Mouse (Mus musculus) hindbrain, postnatal 0 days (tissue): ENCODE data around the gene Paf1. TPM values are rescaled to one million over a fixed set of nuclear protein-coding genes. Genes with fewer than 3 reads are reported as not detected.
A peak's percentile ranks its signal among the peaks of the same experiment; 100 is the strongest.

Experiments
- ATAC-seq: fragments of 200-750 bp; cut with Nextera tagmentation; 2 replicates; pipeline ENCODE4 v1.8.0; 2017; ENCODE audit warnings: mild to moderate bottlenecking, moderate TSS enrichment, moderate library complexity
- DNase-seq: peaks from one replicate; pipeline ENCODE4 v3.0.0-alpha.2; 2015; ENCODE audit warnings: low spot score
- H3K27ac ChIP-seq: fragments of 300-500 bp; sonication (generic); 2 replicates; pipeline ENCODE4 v1.5.1; 2014; ENCODE audit warnings: mild to moderate bottlenecking
- H3K27me3 ChIP-seq: fragments of 300-500 bp; sonication (generic); 2 replicates; pipeline ENCODE4 v1.6.1; 2014; ENCODE audit warnings: low read length, mixed read lengths; ENCODE audit not compliant: insufficient read depth
- H3K36me3 ChIP-seq: fragments of 300-500 bp; sonication (generic); 2 replicates; pipeline ENCODE4 v1.6.1; 2014; ENCODE audit warnings: low read length, mixed read lengths; ENCODE audit not compliant: insufficient read depth
- H3K4me1 ChIP-seq: fragments of 300-500 bp; sonication (generic); 2 replicates; pipeline ENCODE4 v1.6.1; 2014; ENCODE audit warnings: antibody characterized with exemption, low read length, mixed read lengths; ENCODE audit not compliant: insufficient read depth
- H3K4me2 ChIP-seq: fragments of 300-500 bp; sonication (generic); 2 replicates; pipeline ENCODE4 v1.6.1; 2014; ENCODE audit warnings: low read depth, mild to moderate bottlenecking, low read length, moderate library complexity, mixed read lengths
- H3K4me3 ChIP-seq: fragments of 300-500 bp; sonication (generic); 2 replicates; pipeline ENCODE4 v1.5.1; 2014; ENCODE audit warnings: low read length
- H3K9ac ChIP-seq: fragments of 300-500 bp; sonication (generic); replicated peaks from 2 replicates; pipeline ENCODE4 v1.6.1; 2014; ENCODE audit warnings: mild to moderate bottlenecking, low read length, moderate library complexity, mixed read lengths
- H3K9me3 ChIP-seq: fragments of 300-500 bp; sonication (generic); 2 replicates; pipeline ENCODE4 v1.6.1; 2016; ENCODE audit warnings: low read length, mixed read lengths
- CTCF ChIP-seq: IDR thresholded peaks from 2 replicates; pipeline ENCODE4 v1.5.1; 2016; ENCODE audit warnings: antibody characterized with exemption, control low read depth, low read depth
- WGBS: fragments of 180-500 bp; shearing (Covaris S2); extraction: QIAGEN DNeasy Blood & Tissue Kit; methylation state at CpG from one replicate; pipeline ENCODE4 v1.1.7; 2014; 5-methylcytosine and 5-hydroxymethylcytosine counted together
- polyA plus RNA-seq: library from polyadenylated mRNA; unstranded; fragments of >200 nt; fragmentation: Nextera tagmentation; extraction: Ambion mirVana; gene quantifications from 2 replicates; pipeline ENCODE4 v1.2.1, GENCODE M21; 2015
- total RNA-seq: library from RNA; depleted of rRNA; stranded (reverse); fragments of >200 nt; gene quantifications from 2 replicates; pipeline ENCODE4 v1.2.3, GENCODE M21; 2014; rRNA removed

The Paf1 gene
- total and polyA plus RNA-seq, 2 experiments from 2014 or later: 67.6 to 84.1 TPM

DNA sequence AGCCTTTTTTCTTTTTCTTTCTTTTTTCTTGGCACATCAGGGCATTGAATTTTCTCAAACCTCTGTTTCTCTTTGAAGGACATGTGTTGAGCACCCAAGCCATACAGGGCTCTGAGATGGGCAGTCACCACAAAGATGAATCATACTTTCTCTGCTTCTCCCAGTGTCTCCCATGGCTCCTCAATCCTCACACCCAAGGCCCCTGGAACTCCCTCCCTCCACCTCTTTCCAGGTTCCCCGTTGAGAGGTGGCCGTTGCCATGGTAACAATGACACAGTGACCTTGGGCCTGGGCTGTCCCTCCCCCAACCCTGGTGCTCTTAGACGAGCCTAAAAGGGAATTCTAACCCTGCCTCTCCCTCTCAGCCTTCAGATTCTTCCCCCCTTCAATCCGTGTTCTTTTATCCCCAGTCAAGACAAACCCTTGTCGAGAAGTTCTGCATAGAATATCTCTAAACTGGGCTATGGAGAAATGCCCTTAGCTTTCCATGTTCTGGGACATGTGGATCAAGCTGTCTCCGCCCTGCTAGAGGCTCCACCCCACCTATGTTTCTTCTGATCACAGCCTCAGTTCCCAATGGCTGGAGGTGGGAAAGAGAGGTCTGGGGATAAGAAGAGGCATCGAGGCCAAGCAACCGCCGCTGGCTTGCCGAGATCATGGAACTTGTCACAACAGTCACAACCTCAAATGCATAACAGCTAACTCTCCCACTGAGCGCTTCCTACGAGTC lies 54.5 kb downstream of the Paf1 start:
- TF ChIP-seq CTCF: no peak
- DNase-seq: peak; percentile 39
- Histone ChIP-seq H3K36me3 (no peaks in the 10 kb centered on the region), H3K4me2 (no peak overlapping the region), H3K27me3 (0 out of 2 replicates have a peak, but pooled peaks cover 2% of the 10 kb centered on the region), H3K4me1 (no peaks in the 10 kb centered on the region), H3K27ac (no peak overlapping the region), H3K4me3 (no peak overlapping the region), H3K9ac (peak overlapping the region; percentile 24; the same call in 1 of the 2 replicates), H3K9me3 (no peaks in the 10 kb centered on the region)
- WGBS: 19% methylated on average over 12 of the region's 12 CpGs
- no peak for ATAC-seq

DNA sequence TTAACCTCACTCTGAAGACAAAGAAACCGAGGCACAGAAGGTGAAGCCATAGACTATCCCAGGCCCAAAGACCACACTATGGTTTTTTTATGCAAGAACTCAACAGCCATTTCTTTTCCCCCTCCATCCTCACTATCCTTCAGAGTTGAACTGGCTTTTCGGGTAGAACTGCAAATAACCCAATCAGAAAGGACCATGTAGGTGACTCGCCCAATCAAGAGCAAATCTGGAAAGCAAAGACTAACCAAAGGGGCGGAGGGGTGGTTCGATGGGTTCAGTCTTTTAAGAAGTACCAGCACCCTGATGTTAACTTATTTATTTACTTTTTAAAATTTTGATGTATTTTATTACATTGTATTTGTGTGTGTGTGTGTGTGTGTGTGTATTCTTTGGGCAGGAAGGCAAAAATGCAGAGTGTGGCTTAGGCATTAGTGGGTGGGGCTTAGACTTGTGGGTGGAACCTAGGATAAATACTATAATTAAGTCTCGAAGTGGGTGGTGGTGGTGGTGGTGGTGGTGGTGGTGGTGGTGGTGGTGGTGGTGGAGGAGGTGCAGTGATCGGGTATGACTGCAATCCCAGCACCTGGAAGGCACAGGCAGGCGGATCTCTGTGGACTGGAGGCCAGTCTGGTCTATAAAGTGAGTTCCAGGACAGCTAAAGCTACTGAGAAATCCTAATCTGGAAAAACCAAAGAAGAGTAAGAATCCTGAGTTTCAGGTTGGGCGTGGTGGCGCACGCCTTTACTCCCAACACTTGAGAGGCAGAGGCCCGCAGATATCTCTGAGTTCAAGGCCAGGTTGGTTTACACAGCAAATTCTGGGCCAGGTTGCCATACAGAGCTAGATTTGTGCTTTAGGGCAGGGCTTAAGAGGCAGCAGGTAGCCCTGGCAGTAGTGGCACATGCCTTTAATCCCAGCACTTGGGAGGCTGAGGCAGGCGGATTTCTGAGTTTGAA lies 55.4 kb downstream of the Paf1 start:
- ATAC-seq (no peak), DNase-seq (no peak)
- 73% methylated on average over 13 of the region's 13 CpGs for WGBS
- Histone ChIP-seq H3K36me3 (no peaks in the 10 kb centered on the region), H3K27me3 (0 out of 2 replicates have a peak, but pooled peaks cover 2% of the 10 kb centered on the region), H3K9me3 (no peaks in the 10 kb centered on the region), H3K27ac (no peak overlapping the region), H3K9ac (no peak overlapping the region), H3K4me2 (no peak overlapping the region), H3K4me3 (no peak overlapping the region), H3K4me1 (no peaks in the 10 kb centered on the region)
- TF ChIP-seq CTCF: no peak

Other genes starting within 250 kb of the Paf1 start
- 23.5 and 24.4 TPM in 2 replicates for gene Fbl, start 223.2 kb upstream of the Paf1 start, total RNA-seq
- 70.7 and 73.7 TPM in 2 replicates for gene Fbl, start 223.2 kb upstream of the Paf1 start, polyA plus RNA-seq
- 36.7 and 43.6 TPM in 2 replicates for gene Dyrk1b, start 213.5 kb upstream of the Paf1 start, total RNA-seq
- gene Dyrk1b, start 213.5 kb upstream of the Paf1 start, polyA plus RNA-seq: 7.8 and 8.4 TPM in 2 replicates
- gene Eid2, start 125.1 kb upstream of the Paf1 start, total RNA-seq: 48.4 and 70.7 TPM in 2 replicates
- 21.0 and 22.3 TPM in 2 replicates for gene Eid2, start 125.1 kb upstream of the Paf1 start, polyA plus RNA-seq
- 34.6 and 38.2 TPM in 2 replicates for gene Eid2b, start 115.2 kb upstream of the Paf1 start, total RNA-seq
- 42.3 and 45.1 TPM in 2 replicates for gene Eid2b, start 115.2 kb upstream of the Paf1 start, polyA plus RNA-seq
- gene Selenov, start 101.8 kb upstream of the Paf1 start, total RNA-seq: 2.1 and 3.6 TPM in 2 replicates
- gene Selenov, start 101.8 kb upstream of the Paf1 start, polyA plus RNA-seq: 5.1 and 7.1 TPM in 2 replicates
- gene Dll3, start 90.7 kb upstream of the Paf1 start, total RNA-seq: 20.1 and 24.8 TPM in 2 replicates
- gene Dll3, start 90.7 kb upstream of the Paf1 start, polyA plus RNA-seq: 17.0 and 20.2 TPM in 2 replicates
- gene Timm50, start 80.9 kb upstream of the Paf1 start, total RNA-seq: 71.6 and 82.9 TPM in 2 replicates
- gene Timm50, start 80.9 kb upstream of the Paf1 start, polyA plus RNA-seq: 125 and 131 TPM in 2 replicates
- gene Supt5, start 54.2 kb upstream of the Paf1 start, total RNA-seq: 98.7 and 104 TPM in 2 replicates
- gene Supt5, start 54.2 kb upstream of the Paf1 start, polyA plus RNA-seq: 71.8 and 76.5 TPM in 2 replicates
- 97.7 and 154 TPM in 2 replicates for gene Rps16, start 42.3 kb upstream of the Paf1 start, total RNA-seq
- gene Rps16, start 42.3 kb upstream of the Paf1 start, polyA plus RNA-seq: 539 and 575 TPM in 2 replicates
- 18.6 and 20.6 TPM in 2 replicates for gene Plekhg2, start 20.4 kb upstream of the Paf1 start, total RNA-seq
- 9.1 and 10.0 TPM in 2 replicates for gene Plekhg2, start 20.4 kb upstream of the Paf1 start, polyA plus RNA-seq
- gene Zfp36, start 12.7 kb upstream of the Paf1 start, total RNA-seq: 2.1 and 3.9 TPM in 2 replicates
- gene Zfp36, start 12.7 kb upstream of the Paf1 start, polyA plus RNA-seq: 3.0 and 3.4 TPM in 2 replicates
- gene Med29, start 243 bp upstream of the Paf1 start, total RNA-seq: 33.6 and 39.5 TPM in 2 replicates
- 42.1 and 42.9 TPM in 2 replicates for gene Med29, start 243 bp upstream of the Paf1 start, polyA plus RNA-seq
- 0.16 and 2.9 TPM in 2 replicates for gene Gmfg, start 44.5 kb downstream of the Paf1 start, total RNA-seq
- 5.5 and 6.2 TPM in 2 replicates for gene Gmfg, start 44.5 kb downstream of the Paf1 start, polyA plus RNA-seq
- gene Lrfn1, start 59.0 kb downstream of the Paf1 start, total RNA-seq: 140 and 160 TPM in 2 replicates
- 15.5 and 18.0 TPM in 2 replicates for gene Lrfn1, start 59.0 kb downstream of the Paf1 start, polyA plus RNA-seq
- not detected in 2 replicates for gene Ifnl2, start 117.5 kb downstream of the Paf1 start, total RNA-seq
- not detected in 2 replicates for gene Ifnl2, start 117.5 kb downstream of the Paf1 start, polyA plus RNA-seq
- not detected in 2 replicates for gene Ifnl3, start 129.9 kb downstream of the Paf1 start, total RNA-seq
- not detected in 2 replicates for gene Ifnl3, start 129.9 kb downstream of the Paf1 start, polyA plus RNA-seq
- not detected in 2 replicates for gene Sycn, start 147.9 kb downstream of the Paf1 start, total RNA-seq
- gene Sycn, start 147.9 kb downstream of the Paf1 start, polyA plus RNA-seq: not detected in 2 replicates
- gene Nccrp1, start 154.3 kb downstream of the Paf1 start, total RNA-seq: not detected in 2 replicates
- 0.34 TPM in 2 replicates for gene Nccrp1, start 154.3 kb downstream of the Paf1 start, polyA plus RNA-seq
- 58.8 and 60.5 TPM in 2 replicates for gene Samd4b, start 205.2 kb downstream of the Paf1 start, total RNA-seq
- 17.7 and 19.7 TPM in 2 replicates for gene Samd4b, start 205.2 kb downstream of the Paf1 start, polyA plus RNA-seq
- gene Pak4, start 205.2 kb downstream of the Paf1 start, total RNA-seq: 14.8 and 20.3 TPM in 2 replicates
- 13.2 and 14.0 TPM in 2 replicates for gene Pak4, start 205.2 kb downstream of the Paf1 start, polyA plus RNA-seq
- gene Acp7, start 238.4 kb downstream of the Paf1 start, total RNA-seq: 0.25 and 1.2 TPM in 2 replicates
- gene Acp7, start 238.4 kb downstream of the Paf1 start, polyA plus RNA-seq: 0.28 and 0.56 TPM in 2 replicates